Mouse (Mus musculus): ENCODE results near the gene Slco4c1. TPM values are rescaled to one million over a fixed set of nuclear protein-coding genes. Genes with fewer than 3 reads are reported as not detected.
A peak's percentile ranks its signal among the peaks of the same experiment; 100 is the strongest.

Slco4c1 gene
- total RNA-seq, 2 experiments from 2014 or later = 2.5 TPM

DNA sequence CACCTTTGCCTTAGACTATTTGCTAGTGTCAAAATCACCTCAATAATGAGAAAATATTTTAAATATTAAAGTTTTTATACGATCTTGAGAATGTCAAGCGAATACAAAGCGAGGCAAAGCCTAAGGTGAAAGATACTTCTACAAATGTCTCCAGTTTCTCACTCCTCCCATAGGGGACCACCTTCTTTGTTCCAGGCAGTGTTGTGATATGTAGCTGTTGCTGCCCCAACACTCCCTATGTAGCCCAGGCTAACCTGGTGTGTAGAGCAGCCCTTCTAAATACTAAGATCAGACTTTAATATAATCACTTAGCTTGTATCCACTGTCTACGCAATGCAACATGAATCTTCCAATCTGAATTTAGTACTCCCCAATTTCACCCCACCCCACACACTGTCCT, 97.8 kb downstream of the Slco4c1 start:
- no peak for DNase-seq (ENCODE audit: low spot score in 2 of 2)
- intact Hi-C loops (cut with DNase I) = no loop called here

DNA sequence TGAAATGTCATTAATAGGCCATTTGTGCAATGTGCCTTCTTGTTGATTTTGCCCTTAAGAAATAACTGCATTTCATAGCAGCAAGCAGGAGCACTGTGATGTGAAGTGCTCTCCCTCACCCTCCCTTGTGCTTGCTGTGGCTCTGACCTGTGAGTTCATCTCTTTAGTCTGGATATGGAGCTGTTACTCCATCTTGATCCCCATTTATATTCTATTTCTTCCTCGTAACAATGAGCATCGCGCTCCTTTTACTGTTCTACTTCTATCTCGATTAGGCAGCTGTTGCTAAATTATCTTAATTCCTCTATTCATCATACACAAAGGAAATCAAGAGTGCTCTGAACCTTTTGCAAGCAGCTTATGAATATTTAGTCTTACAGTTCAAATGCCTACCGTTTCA, 98.3 kb downstream of the Slco4c1 start:
- intact Hi-C loops (cut with DNase I) = no loop called here
- DNase-seq (ENCODE audit: low spot score in 2 of 2) = no peak

DNA sequence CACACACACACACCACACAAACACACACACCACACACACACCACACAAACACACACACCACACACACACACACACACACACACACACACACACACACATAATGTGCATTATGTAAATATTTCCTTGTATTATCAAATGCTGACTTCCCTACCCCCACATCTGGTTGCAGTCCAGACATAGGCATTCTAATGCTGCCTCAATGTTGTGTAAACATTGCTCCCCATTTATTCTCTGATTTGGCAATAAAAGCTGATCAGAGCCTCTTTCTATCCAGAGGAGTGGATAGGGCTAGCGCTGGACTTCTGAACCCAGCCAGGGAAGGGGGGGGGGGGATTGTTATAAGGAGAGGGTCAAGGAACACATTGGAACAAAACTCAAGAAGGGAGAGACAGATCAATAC, 101.7 kb downstream of the Slco4c1 start:
- intact Hi-C loops (cut with DNase I) = no loop called here
- no peak for DNase-seq (ENCODE audit: low spot score in 2 of 2)

DNA sequence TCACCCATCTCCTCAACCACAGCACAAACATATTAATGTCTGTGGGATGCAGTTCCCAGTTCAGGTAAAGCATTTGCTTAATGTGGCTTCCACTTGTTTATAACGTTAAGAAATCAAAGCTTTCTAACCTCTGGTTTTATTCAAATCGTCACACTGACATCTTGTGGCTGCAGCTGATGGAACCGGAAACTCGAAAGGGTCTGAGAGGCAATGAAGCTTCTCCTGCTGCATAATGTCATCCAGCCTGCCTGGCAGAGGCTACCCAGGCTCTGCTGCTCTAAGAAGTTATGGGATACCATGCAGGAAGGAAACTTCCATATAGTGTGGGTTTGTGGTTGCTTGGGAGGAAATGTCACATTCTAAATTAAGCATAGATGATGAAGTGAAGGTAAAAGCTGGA, 103.7 kb downstream of the Slco4c1 start:
- intact Hi-C loops (cut with DNase I) = no loop called here
- peak; percentile 30 to 52 for DNase-seq (ENCODE audit: low spot score in 2 of 2)

GRCm38 (mm10) chr1:96766535-96766934, 105.4 kb downstream of the Slco4c1 start:
- DNase-seq (ENCODE audit: low spot score in 2 of 2) = no peak

More at GRCm38 (mm10) chr1:96766535-96766934, 105.4 kb downstream of the Slco4c1 start:
- intact Hi-C loops (cut with DNase I) = no loop called here
